Mouse (Mus musculus): ENCODE data around the gene Spdye4b.
"Not testable (repeated sequence)": the region's sequence is repeated elsewhere in the genome, so short reads cannot be mapped to it uniquely, and the experiment has no call there.

Gene Spdye4b

DNA sequence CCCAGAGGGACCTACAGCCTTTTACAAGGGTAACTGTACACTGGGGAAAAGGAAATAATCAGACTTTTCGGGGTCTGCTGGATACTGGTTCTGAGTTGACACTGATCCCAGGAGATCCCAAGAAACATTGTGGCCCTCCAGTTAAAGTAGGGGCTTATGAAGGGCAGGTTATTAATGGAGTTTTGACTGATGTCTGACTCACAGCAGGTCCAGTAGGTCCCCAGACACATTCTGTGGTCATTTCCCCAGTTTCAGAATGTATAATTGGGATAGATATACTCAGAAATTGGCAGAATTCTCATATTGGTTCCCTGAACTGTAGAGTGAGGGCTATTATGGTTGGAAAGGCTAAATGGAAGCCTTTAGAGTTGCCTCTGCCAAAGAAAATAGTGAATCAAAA is 7.2 kb downstream of the Spdye4b start:
- POLR2A ChIA-PET, CTCF ChIA-PET: not testable (repeated sequence)

DNA sequence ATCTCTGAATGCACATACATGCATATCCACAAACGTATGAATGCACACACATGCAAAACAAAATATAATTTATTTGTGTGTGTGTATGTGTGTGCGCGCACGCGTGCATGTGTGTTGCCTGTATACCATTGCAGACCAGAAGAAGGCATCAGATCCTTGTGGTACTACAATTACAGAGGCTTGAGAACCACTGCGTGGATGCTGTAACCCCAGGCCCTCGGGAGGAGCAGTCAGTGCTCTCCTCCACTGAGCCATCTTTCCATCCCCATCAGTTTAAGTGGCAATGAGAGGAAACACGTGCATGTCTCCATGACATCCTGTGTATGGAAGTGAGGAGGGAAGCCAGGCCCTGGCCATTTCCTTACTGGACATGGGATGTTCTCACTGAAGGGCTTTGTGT is 12.0 kb downstream of the Spdye4b start:
- CTCF ChIA-PET = no interaction called here

DNA sequence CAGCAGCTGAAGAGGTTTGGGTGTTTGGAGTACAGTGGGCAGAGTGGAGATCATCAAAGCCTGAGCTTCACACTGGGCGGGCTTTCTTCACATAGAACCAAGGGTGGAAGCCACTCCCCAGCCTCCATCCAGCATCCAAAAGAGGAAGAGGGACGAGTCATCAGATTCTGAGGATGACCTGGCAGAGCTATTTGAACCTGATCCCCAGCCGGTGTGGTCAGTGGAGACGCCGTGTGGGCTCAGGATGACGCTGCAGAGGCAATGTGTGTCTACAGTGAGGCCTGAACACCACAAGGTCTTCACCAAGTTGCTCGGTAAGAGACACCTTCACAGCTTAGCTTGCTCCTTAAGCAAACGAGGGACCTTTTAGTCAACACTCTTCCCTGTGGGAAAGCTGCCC is 13.9 kb downstream of the Spdye4b start:
- ChIA-PET POLR2A (interaction anchor here in 1 of 4 experiments (1.0 to 1.3 kb wide), 3 partner anchors 14 to 31 kb away, joined by 3 to 4 read pairs (median 3); partner anchors contain the start of genes Rbak and Spdye4b), CTCF (interaction anchor here in 1 of 4 experiments (1.4 kb wide), 1 partner anchor 256 kb away, joined by 4 read pairs; no protein-coding TSS in a partner anchor)

More for the DNA sequence above, 12.0 kb downstream of the Spdye4b start:
- POLR2A ChIA-PET = no interaction called here

DNA sequence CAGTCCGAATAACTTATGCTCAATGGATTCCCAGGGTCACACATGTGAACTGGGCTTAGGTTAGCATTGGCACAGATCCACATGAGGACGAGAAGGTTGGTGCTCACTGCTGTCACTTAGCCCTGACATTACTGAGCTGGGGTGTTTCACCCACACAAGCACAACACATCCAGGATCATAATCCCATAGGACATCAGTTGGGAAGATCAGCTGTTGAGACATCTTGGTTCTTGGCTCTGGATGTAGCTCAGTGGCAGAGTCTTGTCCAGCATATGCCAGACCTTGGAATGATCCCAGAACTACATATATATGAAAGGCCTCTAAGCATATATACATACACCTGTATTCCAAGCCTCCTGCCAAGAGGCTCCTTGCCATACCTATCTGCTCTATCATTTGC is 14.3 kb downstream of the Spdye4b start:
- ChIA-PET CTCF (no interaction called here), POLR2A (interaction anchor here in 1 of 4 experiments (1.0 to 1.3 kb wide), 3 partner anchors 14 to 31 kb away, joined by 3 to 4 read pairs (median 3); partner anchors contain the start of genes Rbak and Spdye4b)

DNA sequence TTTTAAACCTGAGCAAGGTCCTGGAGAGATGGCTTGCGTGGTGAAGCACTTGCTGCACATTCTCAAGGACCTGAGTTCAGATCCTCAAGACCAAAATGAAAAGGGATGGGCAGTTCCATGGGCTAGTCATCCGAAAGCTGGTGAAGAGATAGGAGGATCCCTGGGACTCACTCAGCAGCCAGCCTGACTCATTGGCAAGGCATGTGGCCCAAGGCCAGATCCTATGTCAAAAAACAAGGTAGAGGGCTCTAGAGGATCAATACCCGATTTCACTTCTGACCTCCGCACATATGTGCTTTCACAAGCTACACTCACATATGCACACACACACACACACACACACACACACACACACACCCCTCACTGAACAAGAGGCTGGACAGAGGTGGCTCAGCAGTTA is 15.7 kb downstream of the Spdye4b start:
- POLR2A ChIA-PET = no interaction called here
- CTCF ChIA-PET = interaction anchor here in 1 of 4 experiments (0.6 kb wide), 1 partner anchor 72 kb away, joined by 4 read pairs; no protein-coding TSS in a partner anchor

DNA sequence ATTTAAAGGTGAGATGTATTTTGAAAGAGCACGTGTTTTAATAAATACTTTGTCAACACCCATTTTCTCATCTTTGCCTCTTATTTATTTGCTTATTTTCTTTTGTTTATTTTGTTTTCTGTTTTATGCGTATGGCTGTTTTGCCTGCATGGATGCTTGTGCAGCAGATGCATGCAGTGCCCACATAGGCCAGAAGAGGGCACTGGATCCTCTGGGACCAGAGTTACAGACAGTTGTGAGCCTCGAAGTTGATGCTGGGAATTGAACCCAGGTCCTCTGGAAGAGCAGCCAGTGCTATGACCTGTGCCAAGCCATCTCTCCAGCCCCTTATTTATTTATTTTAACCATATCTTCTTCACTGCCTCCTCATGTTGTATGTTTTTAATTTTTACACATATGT is 24.2 kb downstream of the Spdye4b start:
- CTCF ChIA-PET = no interaction called here
- POLR2A ChIA-PET = no interaction called here

DNA sequence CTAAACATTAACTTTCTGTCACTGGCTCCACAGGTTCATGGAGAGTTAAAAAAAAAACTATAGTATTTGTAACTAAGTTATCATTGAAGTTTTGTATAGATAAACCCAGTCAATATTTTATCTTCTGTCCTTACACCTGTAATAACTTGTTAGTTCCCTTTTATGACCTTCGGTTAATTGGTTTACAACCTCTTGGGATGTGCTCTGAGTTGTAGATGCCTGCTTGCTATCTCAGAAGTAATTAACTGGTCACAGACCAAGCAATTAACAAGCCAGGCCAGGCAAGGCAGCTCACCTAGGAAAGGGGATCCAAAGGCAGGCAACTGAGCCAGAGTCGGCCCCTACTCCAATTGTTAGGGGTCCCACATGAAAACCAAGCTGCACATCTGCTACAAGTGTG is 33.0 kb downstream of the Spdye4b start:
- CTCF ChIA-PET = no interaction called here
- POLR2A ChIA-PET = no interaction called here

DNA sequence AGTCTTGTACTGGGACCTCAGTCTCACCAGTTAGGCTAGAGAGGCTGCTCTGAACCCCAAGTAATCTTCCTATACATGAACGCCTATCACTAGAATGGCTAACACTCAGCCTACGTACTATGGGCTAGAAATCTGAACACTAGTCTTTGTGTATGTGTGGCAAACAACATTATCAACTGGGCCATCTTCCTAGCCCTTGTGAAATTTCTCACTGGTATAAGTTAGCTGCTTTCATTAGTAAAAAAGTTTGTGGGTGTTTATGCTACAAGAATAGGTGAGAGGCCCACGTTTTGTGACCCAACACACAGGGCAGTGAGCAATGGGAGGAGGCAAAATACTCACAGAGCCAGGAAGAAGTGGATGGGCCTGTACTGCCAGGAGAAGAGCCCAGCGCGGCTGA is 40.2 kb downstream of the Spdye4b start:
- CTCF ChIA-PET = no interaction called here
- POLR2A ChIA-PET = interaction anchor here in 1 of 4 experiments (1.0 kb wide), 1 partner anchor 11 kb away, joined by 3 read pairs; no protein-coding TSS in a partner anchor

DNA sequence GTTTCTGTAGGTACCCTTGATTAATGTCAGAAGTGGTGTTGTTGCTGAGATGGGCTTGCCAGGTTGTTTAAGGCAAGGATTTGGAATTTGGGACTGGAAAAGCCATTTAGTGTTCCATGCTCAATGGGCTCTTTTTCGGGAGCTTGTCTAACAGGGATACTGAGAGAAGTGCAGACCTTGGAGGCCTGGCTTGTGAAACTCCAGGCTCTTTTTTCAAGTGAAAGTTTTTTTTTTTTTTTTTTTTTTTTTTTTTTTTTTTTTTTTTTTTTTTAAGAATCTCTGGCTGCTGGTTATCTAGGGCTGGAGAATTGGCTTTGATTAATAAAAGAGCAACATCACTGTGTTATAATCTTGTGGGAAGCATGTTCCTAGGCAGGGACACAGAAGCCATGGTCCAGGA is 41.5 kb downstream of the Spdye4b start:
- POLR2A ChIA-PET = no interaction called here

DNA sequence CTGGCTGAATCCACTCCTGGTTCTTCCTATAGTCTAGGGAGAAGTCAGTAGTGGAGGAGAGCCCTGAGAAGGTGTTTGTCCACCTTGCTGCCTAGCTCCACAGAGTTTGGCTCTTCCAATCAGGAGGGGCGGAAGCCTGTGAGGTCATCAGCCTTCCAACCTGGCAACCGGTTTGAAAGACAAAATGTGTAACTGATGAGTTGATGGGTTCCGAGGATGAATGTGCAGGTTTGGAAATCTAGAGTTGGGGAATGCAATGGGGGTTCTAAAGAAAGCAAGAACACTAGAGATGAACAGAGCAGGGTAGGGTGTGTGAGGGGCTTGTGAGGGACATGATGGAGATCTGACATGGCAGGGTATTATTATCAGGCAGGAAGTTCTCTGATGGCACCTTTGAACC is 46.0 kb downstream of the Spdye4b start, which contains the start of gene Spdye4a:
Spdye4a (minus strand) TSS at position 101 of the 400 bp plus-strand sequence.
- ChIA-PET CTCF (no interaction called here), POLR2A (no interaction called here)

More for the DNA sequence above, 41.5 kb downstream of the Spdye4b start:
- CTCF ChIA-PET = no interaction called here

DNA sequence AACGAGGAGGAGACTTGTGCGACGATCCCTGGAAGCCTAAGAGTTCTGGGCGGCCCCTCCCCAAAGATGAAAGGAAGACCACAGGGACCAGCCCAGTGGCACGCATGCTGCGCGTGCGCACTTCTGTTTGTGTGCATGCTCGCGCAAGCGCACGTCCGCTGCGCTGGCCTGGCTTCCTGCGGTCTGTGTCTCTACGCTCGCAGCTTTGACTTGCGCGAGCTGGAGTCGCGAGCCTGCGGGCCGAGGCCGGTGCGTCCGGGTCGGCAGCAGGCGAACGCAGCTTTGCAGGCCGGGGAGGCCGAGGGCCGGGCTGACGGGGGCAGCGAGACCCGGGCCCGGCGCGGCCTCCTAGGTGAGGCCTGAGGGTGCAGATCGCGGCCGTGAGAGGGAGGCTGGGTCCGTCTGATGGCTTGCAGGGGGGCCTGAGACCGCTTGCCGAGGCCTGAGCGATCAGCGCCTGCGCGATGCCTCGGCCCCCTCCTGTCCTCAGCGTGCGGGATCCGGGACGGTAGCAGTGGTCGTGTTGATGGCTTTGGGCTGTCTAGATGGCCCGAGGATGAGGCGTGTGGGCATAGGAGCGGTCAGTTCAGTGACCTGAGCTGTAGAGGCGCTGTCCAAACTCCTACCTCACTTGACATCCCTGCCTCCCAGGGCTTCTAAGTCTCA is 54.3 kb downstream of the Spdye4b start, which contains the start of gene Zfp12:
Zfp12 (plus strand) TSS at position 136 of the 666 bp plus-strand sequence.
- CTCF ChIA-PET = interaction anchor here in 3 of 4 experiments (0.7 to 1.9 kb wide), 7 partner anchors 19 to 300 kb away, joined by 3 to 6 read pairs (median 3); no protein-coding TSS in a partner anchor
- POLR2A ChIA-PET = interaction anchor here in 3 of 4 experiments (0.7 to 1.4 kb wide), 10 partner anchors 16 to 222 kb away, joined by 3 to 6 read pairs (median 4); partner anchors contain the start of gene Rbak (in 1 of the 3)

DNA sequence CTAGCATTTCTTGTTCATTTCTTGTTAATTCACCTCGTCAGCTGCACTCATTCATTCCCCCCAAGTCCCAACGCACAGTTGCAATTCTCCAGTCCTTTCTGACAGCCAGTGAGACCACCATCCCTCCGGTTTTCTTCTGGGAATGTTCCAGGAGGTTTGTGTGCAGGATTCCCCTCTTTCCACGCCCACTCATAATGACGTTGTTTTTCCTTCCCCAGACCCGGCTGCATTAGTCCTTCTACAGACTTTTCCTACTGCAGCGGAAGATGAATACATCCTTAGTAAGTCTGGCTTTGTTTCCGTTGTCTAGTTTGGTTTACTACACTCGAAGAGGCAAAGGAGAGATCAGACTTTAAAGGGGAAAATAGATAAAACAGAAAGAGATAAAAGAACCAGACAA is 55.2 kb downstream of the Spdye4b start:
- POLR2A ChIA-PET = interaction anchor here in 1 of 4 experiments (1.3 to 1.4 kb wide), 2 partner anchors 20 to 56 kb away, joined by 3 to 6 read pairs; partner anchors contain the start of gene Rbak
- CTCF ChIA-PET = interaction anchor here in 2 of 4 experiments (1.0 to 1.9 kb wide), 4 partner anchors 20 to 300 kb away, joined by 3 to 6 read pairs (median 4); no protein-coding TSS in a partner anchor

DNA sequence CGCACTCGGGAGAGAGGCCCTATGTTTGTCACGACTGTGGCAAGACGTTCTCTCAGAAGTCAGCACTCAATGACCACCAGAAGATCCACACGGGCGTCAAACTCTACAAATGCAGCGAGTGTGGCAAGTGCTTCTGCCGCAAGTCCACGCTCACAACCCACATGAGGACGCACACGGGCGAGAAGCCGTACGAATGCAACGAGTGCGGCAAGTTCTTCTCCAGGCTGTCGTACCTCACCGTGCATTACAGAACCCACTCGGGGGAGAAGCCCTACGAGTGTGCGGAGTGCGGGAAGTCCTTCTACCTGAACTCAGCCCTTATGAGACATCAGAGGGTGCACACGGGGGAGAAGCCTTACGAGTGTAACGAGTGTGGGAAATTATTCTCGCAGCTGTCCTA is 64.1 kb downstream of the Spdye4b start:
- POLR2A ChIA-PET = no interaction called here
- CTCF ChIA-PET = no interaction called here

DNA sequence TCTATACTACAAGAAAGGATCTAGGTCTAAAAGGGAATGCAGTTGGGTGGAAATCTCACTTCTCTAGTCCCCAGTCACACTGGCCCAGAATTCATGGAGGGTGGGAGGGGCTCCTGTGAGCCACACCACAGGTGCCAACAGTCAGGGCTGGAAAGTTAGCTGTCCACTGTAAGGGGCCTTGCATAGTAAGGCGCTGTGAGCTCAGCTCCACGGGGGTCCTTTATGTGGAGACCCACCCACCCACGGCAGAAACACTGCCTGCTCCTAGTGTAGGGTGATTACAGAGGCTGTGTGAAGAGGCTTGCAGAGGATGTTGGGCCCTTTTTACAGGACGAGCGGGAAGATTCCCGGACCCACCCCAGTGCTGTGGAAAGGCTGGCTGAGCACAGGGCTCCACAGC is 71.2 kb downstream of the Spdye4b start:
- POLR2A ChIA-PET = interaction anchor here in 2 of 4 experiments (0.7 to 2.1 kb wide), 5 partner anchors 12 to 48 kb away, joined by 3 to 5 read pairs (median 4); partner anchors contain the start of genes Zfp12 (in 1 of the 2) and Zfp316 (in 1 of the 2)
- CTCF ChIA-PET = no interaction called here

DNA sequence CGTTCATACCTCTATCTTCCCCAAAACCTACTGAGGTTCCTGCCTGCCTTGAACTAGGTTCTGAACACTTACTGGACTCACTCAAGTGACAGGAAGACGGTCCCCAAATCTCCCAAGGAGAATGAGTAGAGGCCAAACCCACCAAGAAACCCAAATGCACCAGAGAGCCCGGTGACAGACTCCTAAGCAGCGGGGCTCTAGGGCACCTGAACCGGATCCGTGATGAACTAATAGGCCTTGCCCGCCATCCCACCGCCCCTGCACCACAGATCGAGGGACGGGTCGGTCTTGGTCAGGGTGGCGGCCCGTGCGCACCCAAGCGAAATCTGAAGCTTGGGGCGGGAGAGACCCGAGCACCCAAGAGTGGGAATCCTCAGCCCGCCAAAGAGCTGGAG is 72.0 kb downstream of the Spdye4b start:
- ChIA-PET POLR2A (interaction anchor here (0.7 to 2.1 kb wide), 12 partner anchors 12 to 317 kb away, joined by 3 to 7 read pairs (median 4); partner anchors contain the start of genes Zfp316 (in 3 of the 4) and Zfp12 (in 1 of the 4)), CTCF (interaction anchor here in 2 of 4 experiments (0.5 to 1.0 kb wide), 3 partner anchors 41 to 928 kb away, joined by 3 to 5 read pairs (median 3); partner anchors contain the start of gene Zfp853 (in 1 of the 2))

DNA sequence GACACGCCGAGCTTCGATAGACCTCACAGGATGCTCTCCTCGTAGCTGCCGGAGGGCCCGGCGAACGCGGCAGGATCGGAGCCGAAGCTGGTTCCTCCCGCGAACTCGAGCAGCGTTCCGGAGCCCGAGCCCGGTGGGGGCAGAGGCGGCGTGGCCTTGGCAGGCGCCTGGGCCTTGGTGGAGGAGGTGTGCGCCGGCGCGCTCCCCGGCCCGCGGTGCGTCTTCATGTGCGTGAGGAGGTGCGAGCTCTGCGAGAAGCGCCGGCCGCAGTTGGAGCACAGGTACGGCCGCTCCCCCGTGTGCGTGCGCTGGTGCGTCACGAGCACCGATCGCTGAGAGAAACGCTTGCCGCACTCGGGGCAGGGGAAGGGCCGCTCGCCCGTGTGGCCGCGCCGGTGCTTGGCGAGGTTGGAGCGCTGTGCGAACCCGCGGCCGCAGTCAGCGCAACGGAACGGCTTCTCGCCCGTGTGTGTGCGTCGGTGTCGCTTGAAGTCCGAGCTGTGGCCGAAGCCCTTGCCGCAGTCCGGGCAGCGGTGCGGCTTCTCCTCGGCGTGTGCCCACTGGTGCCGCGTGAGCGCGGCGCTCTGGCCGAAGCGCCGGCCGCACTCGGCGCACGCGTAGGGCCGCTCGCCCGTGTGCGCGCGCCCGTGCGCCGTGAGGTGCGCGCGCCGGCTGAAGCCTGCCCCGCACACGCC is 72.5 kb downstream of the Spdye4b start:
- POLR2A ChIA-PET = interaction anchor here (0.5 to 2.1 kb wide), 16 partner anchors 11 to 347 kb away, joined by 3 to 7 read pairs (median 3); partner anchors contain the start of genes Zfp316 (in 3 of the 4) and Zfp12 (in 1 of the 4)
- CTCF ChIA-PET = interaction anchor here in 2 of 4 experiments (0.5 to 1.0 kb wide), 4 partner anchors 41 to 1129 kb away, joined by 3 to 5 read pairs (median 3); partner anchors contain the start of gene Zfp853 (in 1 of the 2)

DNA sequence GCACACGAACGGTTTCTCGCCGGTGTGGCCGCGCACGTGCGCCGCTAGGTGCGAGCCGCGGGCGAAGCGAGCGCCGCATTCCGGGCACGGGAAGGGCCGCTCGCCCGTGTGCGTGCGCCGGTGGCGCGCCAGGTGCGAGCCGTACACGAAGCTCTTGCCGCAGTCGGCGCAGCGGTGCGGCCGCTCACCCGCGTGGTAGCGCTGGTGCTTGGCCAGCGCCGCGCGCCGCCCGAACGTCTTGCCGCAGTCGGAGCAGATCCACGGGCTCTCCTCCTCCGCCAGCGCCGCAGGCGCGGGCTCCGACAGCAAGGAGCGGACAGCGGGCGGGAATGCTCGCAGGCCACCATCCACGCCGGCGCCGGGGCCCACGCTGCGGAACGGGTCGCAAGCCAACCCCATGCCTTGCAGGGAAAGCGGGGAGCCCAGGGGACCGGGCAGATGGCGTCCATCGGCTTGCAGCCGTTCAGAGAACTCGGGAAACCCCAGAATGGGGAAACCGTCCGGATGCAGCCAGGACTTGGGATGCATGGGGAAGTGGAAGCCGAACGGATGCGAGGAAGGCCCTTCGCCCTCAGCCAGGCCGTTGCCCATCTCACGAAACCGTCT is 73.2 kb downstream of the Spdye4b start:
- POLR2A ChIA-PET = interaction anchor here in 3 of 4 experiments (0.5 to 2.1 kb wide), 12 partner anchors 11 to 348 kb away, joined by 3 to 7 read pairs (median 3); partner anchors contain the start of gene Zfp316 (in 1 of the 3)
- CTCF ChIA-PET = interaction anchor here in 2 of 4 experiments (0.5 to 1.0 kb wide), 3 partner anchors 40 to 1128 kb away, joined by 3 to 5 read pairs (median 3); partner anchors contain the start of gene Zfp853 (in 1 of the 2)
